Mouse (Mus musculus): ENCODE results near the gene Gm17662.

The Gm17662 gene

GRCm38 (mm10) chr4:104888499-104889262 lies 31.6 kb downstream of the Gm17662 start:
- DNase-seq (ENCODE audit: low spot score in 2 of 2): no peak

DNA sequence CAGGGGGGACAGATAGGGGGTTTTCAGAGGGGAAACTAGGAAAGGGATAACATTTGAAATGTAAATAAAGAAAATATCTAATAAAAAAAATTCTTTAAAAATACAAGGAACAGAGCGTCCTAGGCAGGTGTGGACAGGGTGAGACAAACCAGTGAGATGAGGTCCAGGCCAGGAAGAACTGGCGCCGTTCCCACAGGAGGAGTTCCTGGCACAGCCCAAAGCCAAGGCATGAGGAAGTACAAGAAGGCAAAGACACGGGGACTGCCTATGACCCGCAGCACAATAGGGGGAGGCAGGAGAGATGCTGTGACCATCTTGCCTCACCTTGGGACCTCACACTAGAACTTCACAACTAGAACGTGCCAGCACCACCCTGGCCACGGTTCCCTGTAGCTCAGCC lies 34.6 kb downstream of the Gm17662 start:
- no peak for DNase-seq (ENCODE audit: low spot score in 2 of 2)

DNA sequence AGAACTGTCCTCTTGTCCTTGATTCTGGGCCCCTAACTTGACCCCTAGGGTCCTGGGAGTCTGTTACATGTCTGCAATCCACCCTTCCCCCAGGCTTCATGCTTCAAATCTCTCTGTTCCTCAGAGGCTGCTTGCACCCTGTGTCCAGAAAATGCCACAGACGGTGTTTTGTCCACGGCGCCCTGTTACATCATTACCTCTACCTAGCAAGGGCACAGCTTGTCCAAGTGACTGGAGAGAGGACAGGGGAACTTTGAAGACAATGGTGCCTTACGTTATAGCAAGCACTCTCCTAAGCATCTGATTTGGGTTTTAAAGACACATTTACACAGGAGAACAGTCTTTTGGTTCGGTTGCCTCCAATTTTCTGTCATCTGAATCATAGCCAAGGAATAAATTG lies 36.5 kb downstream of the Gm17662 start:
- peak in 1 of 2 experiments; percentile 22 for DNase-seq (ENCODE audit: low spot score in 2 of 2)

GRCm38 (mm10) chr4:104894004-104894734 lies 37.0 kb downstream of the Gm17662 start:
- DNase-seq (ENCODE audit: low spot score in 2 of 2): peak; percentile 66 to 76

DNA sequence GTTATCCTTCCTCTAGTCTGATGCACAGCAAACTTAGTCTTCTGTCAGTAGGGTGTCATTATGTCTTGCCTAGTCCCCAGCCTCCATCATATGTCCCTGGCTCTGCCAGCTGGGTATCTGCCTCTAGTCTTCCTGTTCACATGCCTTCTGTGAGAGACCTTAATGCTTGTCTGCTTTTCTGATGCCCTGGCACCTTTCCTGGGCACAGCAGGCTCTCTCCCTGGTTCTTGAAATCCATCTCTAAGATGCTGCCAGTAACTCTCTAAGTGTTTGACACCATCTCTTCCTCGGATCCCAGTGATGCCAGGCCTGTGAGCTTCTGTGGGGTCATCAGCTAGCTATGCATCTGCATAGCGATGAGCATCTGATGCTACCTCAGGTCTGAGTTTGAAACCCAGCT lies 45.7 kb downstream of the Gm17662 start:
- no peak for DNase-seq (ENCODE audit: low spot score in 2 of 2)

DNA sequence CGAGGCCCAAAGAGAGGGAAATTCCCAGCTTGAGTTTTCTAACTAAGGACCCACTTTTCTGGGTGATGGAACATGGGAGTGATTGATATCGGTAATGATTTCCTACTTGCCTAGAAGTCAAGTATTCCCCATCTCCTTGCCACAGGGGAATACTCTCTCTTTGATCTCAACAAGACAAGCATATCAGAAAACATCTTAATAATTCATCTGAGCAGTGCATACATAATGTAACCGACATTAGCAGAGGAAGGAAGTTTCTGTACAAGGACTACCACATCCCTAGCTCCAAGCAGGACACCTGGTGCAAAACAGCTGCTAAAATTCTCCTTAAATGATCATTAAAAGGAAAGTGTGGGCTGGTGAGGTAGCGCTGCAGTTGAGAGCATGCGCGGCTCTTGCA lies 47.9 kb downstream of the Gm17662 start:
- DNase-seq (ENCODE audit: low spot score in 2 of 2): no peak

Data from frontal cortex, postnatal 36 days (tissue).